Mouse (Mus musculus): Measurements from ENCODE around the gene Cmss1.
"Not testable (repeated sequence)": the region's sequence is repeated elsewhere in the genome, so short reads cannot be mapped to it uniquely, and the experiment has no call there.

Cmss1 gene

GRCm38 (mm10) chr16:57421680-57422417, 184.8 kb downstream of the Cmss1 start:
- no peak for DNase-seq

- peak; percentile 73 for DNase-seq
Measured at GRCm38 (mm10) chr16:57420773-57421556, 185.7 kb downstream of the Cmss1 start.

GRCm38 (mm10) chr16:57419881-57420280, 186.8 kb downstream of the Cmss1 start:
- DNase-seq, result no peak

- peak; percentile 32 for DNase-seq
Measured at GRCm38 (mm10) chr16:57419332-57419731, 187.3 kb downstream of the Cmss1 start.

- no peak for DNase-seq
Measured at GRCm38 (mm10) chr16:57417955-57418354, 188.7 kb downstream of the Cmss1 start.

GRCm38 (mm10) chr16:57417017-57417416, 189.6 kb downstream of the Cmss1 start:
- no peak for DNase-seq

GRCm38 (mm10) chr16:57416049-57416448, 190.6 kb downstream of the Cmss1 start:
- no peak for DNase-seq

- no peak for DNase-seq
Measured at GRCm38 (mm10) chr16:57412766-57413165, 193.9 kb downstream of the Cmss1 start.

GRCm38 (mm10) chr16:57403825-57404224, 202.8 kb downstream of the Cmss1 start:
- DNase-seq, result peak; percentile 50

GRCm38 (mm10) chr16:57402910-57403309, 203.8 kb downstream of the Cmss1 start:
- no peak for DNase-seq

GRCm38 (mm10) chr16:57401702-57402101, 205.0 kb downstream of the Cmss1 start:
- no peak for DNase-seq

- DNase-seq, result no peak
Measured at GRCm38 (mm10) chr16:57399566-57399965, 207.1 kb downstream of the Cmss1 start.

GRCm38 (mm10) chr16:57398387-57399214, 208.1 kb downstream of the Cmss1 start:
- DNase-seq, result peak; percentile 86

GRCm38 (mm10) chr16:57397845-57398244, 208.8 kb downstream of the Cmss1 start:
- no peak for DNase-seq

GRCm38 (mm10) chr16:57396249-57396648, 210.4 kb downstream of the Cmss1 start:
- no peak for DNase-seq

- peak; percentile 39 for DNase-seq
Measured at GRCm38 (mm10) chr16:57393161-57393560, 213.5 kb downstream of the Cmss1 start.

- DNase-seq, result no peak
Measured at GRCm38 (mm10) chr16:57392461-57392860, 214.2 kb downstream of the Cmss1 start.

- DNase-seq, result not testable (repeated sequence)
Measured at GRCm38 (mm10) chr16:57391171-57391570, 215.5 kb downstream of the Cmss1 start.

- peak; percentile 62 for DNase-seq
Measured at GRCm38 (mm10) chr16:57389566-57390251, 217.0 kb downstream of the Cmss1 start.

GRCm38 (mm10) chr16:57384274-57384673, 222.4 kb downstream of the Cmss1 start:
- no peak for DNase-seq

- DNase-seq, result no peak
Measured at GRCm38 (mm10) chr16:57383266-57383971, 223.2 kb downstream of the Cmss1 start.

Measured in lung, postnatal 36 days (tissue).